Mouse (Mus musculus) spleen, postnatal 4 days (tissue): ENCODE measurements around the gene Ccdc122.
A peak's percentile ranks its signal among the peaks of the same experiment; 100 is the strongest.
"Not testable (repeated sequence)": the region's sequence is repeated elsewhere in the genome, so short reads cannot be mapped to it uniquely, and the experiment has no call there.

Experiments used
- DNase-seq, 2 experiments: peaks; one replicate each; pipeline ENCODE4 v3.0.0; 2022; ENCODE audit warnings: low spot score in 2 of 2

Ccdc122 gene

DNA sequence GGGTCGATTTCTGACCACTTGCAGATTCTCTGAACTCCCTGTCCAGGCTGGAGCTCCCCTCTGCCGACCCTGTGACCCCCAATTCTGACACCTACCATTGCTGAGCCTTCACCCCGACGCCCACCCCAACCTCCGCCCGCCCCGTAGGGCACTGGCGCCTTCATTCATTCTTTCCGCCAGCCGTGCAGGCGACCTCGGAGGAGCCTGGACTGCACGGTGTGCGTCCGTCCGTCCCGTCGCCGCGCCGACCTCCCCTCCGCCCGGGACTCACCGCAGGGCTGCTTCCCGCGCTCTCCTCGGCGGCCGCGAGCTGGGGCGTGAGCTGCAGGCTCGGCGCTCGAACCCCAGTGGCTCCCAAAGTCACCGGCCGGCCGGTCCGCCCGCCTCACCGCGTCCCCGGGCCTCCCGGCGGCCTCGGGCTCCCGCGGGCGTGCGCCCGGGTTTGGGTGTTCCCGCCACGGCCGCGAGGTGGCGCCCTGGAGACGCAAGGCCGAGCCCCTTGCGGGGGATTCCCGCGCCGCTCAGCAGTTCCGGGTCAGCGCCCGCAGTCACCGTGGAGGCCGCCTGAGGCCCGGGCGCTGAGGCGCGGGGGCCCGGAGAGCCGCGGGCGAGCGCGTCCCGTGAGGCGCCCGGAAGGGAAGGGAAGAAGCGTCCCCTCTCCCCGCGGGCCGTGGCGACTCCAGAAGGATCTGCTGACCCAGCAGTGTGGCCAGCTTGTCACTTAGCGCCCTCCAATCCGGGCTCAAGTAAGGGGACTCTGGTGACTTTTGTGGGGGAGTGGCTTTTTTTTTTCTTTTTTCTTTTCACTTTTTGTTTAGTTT is at the start of gene Ccdc122, which contains the start of gene Lacc1:
Ccdc122 (plus strand) TSS at position 547 of the 821 bp plus-strand sequence.
Lacc1 (minus strand) TSS at position 679 of the 821 bp plus-strand sequence.
- DNase-seq = peak; percentile 83 to 95

DNA sequence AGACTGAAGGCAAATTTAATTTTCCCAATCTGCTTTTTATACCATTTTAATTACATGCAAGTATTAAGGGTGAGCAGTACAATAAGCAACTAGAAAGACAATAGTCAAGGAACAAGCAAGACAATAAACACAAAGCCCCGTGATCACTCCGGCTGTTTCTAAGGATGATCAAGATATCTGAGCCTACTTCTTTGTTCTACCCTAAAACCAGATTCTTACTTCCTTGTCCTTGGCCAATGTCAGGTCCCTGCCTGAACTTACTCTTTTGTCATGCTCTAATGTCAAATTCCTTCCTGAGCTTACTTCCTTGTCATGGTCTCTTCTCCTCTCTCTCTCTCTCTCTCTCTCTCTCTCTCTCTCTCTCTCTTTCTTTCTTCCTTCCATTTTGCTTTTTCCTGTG is 46.2 kb upstream of the Ccdc122 start:
- not testable (repeated sequence) for DNase-seq

DNA sequence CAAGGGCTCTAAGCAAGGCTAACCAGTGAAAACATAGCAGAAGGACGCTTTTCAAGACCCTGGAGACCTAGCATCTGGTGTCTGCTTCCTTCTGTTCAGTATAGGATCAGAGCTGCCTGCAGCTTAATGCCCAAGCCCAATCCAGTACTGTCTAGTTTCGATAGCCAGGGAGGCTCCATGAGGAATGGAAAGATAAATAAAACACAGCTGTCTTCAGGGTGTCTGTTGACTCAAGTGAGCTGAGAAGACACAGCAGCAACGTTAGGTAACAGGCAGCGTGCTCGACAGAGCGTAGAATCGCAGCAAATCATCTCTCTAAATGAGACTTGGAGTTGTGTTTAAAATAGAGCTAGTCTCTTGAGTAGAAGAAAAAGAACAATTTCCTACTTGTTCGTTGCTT is 31.8 kb upstream of the Ccdc122 start:
- no peak for DNase-seq

DNA sequence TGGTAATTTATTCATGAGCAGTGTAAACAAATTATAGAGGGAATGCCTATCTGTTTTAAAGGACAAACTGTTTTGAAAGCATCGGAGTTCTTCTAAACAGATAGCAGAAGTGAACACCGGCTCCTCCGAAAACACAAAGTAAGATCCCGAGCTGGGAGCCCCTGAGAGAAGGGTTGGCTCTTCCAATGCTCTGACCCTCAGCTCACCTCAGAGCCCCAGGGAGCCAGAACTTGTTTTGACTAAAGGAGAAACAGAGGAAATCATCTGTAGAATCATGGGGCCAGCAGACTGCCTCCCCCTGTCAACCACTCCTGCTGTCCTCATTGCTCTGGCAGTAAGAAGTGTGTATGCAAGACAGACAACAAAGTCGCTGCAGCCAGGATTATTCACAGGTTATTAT is 31.0 kb upstream of the Ccdc122 start:
- DNase-seq = no peak

DNA sequence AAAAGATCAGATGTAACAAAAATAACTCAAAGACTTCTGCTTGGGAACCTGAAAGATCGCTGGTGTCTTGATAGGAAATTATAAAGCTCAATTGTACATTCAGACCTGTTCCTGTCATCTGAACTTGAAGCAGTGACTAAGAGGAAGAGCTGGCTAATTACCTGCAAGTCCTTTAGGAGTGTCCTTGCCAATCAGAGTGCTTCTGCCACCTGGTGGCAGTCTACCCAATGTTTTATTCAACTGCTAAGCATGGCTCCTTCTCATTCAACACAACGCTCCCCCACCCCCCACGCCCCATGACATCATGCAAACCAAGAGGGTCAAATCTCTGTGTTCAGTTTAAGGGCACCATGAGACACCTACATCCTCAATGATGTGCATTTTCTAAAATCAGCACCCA is 28.3 kb upstream of the Ccdc122 start:
- DNase-seq = peak; percentile 22 to 66

DNA sequence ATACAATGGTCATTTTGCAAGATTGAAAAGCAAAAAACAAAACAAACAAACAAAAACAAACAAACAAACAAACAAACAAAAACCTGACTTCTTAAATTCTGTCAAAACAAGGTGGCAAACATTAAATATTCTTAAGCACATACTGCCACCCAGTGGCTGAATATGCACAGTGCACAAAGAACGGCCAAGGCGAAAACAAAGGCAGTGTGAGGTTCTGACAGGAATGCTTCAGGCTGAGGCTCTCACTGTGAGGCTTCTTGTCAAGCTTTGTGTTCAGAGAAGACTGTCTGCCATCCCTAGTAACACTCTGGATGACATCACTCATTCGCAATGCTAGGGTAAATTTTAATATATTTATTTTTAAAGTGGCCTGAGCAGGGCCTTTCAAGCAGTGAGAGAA is 24.8 kb upstream of the Ccdc122 start:
- peak; percentile 30 to 70 for DNase-seq

DNA sequence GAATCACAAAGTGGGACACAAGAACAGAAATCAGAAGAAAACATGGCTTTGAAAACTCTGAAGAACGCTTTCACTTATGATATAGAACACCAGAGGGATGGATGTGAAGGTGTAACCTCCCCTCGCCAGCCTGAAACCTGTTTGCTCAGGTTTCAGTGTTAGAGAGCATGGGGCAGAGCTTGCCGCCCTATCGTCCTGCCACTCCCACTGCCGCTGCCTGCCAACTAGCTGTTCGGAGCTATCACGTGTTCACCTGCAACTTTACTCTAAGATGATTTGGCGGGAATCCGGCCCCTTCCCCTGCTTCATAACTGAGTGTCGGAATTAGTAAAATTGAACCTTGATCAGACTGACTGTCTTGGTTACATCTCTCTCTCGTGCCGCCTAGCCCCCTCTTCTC is 19.8 kb upstream of the Ccdc122 start:
- not testable (repeated sequence) for DNase-seq

DNA sequence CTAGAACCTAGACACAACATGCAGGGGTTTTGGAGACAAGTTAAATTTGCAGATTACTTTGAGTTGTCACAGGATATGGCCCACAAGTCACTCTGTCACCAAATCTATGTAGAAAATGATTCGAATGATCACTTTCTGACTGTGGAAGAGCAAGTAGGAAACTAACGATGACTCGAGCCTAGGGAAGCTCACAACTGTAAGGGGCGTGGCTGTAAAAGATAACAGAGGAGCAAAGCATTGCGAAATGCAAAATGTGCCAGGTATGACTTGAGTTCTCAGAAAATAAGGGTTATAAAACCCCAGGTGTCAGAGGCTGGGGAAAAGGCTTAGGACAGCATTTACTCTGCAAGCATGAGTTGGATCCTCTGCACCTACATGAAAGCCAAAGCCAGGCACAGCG is 19.4 kb upstream of the Ccdc122 start:
- DNase-seq = no peak

DNA sequence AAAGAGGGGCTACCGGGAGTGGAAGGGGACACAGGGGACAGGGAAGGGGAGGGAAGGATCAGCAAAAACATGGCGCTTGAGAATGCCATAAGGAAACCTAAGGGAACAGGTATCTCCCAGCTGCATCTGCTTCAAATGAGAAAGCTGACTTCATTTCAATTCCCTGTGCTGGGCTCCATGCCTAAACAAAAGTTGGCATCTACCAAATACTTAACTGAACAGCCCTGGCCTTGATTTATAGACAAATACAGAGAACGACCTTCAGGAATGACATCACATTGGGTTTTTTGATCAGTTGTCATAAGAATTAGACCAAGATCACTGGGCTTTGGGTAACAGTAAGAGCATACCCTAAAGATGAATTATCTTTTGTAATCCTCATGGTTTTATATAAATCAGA is 12.1 kb upstream of the Ccdc122 start:
- no peak for DNase-seq

DNA sequence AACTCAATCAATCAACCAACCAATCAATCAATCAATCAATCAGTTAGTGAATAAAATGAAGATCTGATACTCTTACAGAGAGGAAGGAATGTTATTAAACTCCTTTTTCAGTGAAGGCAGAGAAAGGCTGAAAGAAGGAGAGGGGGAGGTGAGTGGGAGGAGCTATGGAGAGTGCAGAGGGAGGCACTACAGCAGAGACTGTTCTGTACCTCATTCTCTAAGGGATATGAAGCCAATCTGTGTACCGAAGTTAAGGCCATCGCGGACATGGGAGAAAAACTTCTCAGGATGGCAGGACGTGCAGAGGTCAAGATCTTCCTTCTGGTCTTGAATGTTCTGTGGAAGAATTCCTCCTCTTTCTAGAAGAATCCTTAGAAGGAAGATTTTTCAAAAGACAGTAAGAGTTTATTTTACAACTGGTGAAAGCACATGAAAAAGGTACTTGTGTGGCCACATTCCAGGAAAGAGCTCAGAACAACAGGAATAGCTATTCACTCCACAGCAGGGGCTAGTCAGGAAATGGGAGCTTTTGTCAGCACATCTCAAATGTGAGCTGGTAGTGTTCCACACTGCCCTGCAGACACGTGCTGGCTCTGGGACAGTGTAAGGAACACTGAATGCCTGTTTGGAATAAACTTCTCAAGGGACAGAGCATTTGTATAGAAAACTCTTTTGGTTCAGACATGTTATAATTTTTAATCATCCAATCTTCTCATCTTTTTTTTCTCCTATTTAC is 7.1 kb upstream of the Ccdc122 start:
- DNase-seq = no peak

DNA sequence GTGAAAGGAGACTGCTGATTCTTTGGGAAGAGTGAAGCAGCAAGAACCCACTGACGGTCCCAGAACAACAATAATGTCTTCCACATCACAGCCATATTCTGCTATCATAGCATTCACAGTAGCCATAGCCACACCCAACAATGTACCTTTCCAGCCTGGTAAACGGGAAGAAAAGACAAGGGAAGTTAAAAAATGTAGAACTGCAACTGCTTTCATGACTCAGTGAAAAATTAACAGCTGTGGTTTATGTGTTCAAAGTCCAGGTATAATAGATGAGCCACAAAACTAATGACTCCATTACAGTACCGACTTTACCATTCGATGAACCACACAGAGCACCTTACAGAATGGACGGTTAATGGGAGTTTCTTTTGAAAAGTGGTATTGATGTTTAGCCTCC is 5.8 kb upstream of the Ccdc122 start:
- DNase-seq = no peak

DNA sequence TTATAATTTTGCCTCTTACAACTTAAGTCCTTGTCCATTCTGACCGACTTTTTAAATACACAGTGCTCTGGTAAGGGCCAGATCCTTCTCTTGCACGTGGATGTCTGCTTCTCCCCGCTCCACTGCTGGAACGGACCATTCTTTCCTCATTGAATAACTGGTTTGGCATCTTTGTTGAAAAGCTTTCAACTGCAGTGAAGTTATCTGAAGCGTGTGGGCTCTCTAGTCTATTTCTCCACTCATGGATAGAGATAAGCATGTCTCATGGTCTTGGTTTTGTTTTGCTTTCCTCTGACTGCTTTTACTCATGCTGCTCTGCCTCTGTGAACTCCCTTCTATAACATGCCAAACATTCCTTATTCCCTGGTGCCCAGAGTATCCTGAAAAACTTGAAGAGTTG is 4.1 kb upstream of the Ccdc122 start:
- no peak for DNase-seq

DNA sequence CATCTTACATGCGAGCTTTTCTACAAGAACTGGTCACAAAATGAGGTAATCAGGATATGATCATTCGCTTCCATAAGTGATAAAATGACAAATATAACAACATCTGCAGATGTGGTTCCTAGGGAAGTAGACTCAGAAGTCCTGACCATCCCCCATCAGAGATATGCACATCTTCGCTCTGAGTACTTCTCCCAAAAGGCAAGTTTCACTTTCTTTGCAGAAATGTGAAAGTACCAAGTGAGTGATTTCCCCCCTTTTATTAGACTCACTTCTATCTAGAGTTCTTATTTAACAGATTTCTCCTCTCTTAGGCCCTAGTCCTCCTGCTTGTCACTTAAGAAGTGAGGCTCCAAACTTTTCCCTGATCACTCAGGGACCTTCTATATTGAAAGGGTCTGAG is 3.2 kb upstream of the Ccdc122 start:
- no peak for DNase-seq

DNA sequence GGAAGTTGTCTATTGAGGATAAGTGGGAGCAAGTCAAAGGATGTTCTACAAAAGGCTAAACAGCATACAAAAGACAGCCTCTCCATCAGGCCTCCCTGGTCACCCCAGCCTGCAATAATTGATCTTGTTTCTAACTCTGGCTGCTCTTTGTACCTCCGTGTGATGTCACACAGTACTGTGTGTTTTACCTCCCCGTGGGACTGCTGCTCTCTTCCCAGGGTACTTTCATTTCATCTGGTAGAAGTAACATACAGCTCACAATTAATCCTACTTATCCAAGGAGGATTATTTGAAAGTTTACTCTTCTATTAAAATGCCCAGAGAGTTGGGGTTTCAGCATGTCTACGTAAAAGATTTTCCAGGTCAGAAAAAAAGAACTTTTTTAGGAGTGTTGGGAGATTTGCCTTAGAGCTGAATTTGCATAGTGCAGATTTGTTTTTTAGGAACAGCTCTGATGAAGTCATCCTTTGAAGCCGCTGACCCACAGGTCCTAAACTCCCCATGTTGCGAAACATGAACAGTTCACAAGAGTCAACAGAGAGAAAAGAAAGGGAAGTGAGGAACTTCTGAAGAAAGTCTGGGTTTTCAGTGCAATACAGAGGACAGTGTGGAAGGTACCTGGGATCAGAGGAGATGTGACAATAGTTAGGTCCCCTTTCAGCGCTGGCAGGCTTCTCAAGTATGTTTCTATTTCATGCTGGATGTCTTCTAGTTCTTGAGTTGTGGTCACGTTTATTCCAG is 2.2 kb upstream of the Ccdc122 start:
- no peak for DNase-seq

DNA sequence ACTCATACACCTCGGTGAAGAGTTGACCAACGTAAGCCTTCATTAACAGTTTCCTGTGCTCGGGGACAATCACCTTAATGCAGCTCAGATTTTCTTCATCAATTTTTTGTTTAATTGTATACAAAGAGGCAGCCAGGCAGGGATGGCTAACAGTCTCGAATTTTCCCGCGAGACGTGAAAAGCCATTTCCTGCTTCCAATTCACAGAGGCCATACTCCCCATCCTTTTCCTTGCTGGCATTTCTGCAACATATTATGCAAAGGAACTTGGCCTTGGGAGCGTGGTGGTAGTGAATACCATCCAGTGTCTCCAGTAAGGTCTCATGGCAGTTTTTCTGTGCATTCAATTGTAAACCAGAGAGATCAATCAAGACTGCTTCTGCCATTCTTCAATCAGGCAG is 1.6 kb upstream of the Ccdc122 start:
- DNase-seq = no peak

DNA sequence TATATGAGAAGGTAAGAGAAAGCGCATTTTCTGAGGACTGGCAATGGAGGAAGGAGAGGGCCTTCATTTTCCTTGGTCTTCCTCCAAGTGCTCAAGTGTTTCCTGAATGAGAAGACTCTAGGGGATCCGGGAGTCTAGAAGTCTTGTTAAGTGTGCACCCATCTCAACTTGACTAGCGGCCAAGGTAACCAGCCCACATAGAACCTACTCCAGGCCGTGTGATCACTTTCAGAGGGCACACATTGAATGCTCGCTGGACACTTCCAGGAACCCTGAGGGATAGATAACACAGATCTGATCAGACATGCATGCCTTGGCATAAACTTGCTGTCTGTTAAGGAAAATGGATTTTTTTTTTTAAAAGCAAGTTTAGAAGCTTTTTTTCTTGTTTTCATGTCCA is 758 bp downstream of the Ccdc122 start:
- DNase-seq = no peak

DNA sequence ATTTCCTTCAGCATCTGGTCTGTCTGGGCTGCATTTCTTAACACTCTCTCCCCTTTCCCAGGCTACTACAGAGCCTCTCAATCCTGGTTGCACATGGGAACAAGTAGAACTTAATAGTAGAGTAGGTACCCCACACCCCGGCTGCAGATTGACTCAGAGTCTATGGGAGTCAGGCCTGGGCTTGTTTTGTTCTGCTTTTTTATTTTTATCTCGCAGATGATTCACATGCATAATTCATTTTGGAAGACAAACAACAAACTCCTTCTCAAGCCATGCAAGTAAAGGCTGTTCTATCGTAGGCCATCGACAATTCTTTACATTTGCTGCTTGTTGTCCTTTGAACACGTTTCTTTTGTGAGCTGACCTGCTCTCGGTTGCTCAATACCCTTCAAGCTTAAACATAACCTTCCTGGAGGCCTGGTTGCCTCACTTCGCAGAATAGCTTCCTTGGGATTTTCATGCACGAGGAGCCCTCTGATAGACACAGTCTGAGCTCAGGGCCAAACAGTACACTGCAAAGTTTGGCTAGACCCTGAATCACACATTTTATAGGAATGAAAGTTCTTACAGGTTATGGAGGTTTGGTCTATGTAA is 1.4 kb downstream of the Ccdc122 start:
- DNase-seq = no peak

DNA sequence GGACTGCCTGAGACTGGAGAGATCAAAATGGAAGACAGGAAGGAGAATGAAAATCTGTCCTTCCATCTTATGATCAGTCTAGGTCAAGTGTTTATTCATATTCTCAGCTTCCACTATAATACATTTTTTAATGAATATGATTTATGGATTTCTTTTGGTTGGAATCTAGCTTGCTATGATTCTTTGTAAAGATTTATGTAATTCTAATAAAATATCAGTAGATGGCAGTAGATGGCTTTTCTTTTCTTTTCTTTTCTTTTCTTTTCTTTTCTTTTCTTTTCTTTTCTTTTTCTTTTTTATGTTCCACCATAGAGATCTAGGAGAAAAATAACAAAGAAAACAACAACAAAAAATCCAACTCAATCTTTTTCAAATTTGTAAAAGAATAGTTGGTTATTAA is 16.7 kb downstream of the Ccdc122 start:
- DNase-seq = no peak

DNA sequence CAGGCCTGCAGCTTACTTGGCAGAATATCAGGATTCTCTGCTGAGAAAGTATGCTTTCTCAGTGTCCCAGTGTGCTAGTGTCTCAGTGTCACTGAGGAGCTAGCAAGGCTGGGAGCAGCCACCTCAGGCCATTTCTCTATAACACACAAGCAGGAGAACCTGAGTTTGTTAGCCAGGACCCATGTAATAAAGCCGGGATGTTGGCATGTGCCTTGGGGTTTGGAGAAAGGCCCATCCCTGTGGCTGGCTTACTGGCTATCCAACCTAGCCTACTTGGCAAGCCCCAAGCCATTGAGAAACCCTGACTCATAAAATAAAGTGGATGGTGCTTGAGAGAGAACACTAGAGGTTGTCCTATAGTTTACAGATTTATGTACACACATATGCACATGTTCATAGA is 32.8 kb downstream of the Ccdc122 start:
- no peak for DNase-seq

DNA sequence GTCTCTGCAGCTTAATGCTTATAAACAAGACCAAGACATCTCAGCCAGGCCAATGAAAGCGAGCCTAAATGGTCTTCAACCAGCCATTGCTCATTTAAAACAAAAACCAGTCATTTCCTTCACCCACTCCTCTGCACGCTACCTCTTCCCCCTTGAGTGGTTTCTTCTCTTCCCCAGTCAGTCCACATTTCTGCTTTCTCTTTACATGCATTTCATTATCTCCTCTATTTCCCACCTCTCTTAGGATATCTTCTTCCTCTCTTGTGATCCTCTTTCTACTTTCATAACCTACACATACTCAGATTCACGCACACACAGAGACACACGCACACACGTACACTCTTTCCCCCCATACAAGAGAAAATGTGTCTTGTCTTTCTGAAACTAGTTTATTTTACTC is 44.7 kb downstream of the Ccdc122 start:
- DNase-seq = no peak

DNA sequence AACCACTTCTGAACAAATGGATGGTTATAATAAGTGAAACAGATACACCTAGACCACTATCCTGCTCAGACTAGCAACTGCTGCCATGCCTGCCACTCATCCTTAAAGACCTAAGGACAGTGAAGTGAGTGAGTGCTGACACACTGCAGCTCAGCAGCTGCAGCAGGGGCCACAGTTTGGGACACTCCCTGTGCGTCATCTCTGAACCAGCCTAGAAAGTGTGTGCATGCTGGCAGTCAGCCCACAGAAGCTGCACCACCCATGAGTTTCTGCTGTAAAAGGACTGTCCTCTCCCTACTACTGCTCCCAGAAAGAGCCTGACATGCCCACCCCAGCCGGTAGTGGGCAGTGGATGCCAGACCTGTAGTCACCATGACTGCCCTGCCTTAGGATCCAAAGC is 63.7 kb downstream of the Ccdc122 start:
- no peak for DNase-seq

DNA sequence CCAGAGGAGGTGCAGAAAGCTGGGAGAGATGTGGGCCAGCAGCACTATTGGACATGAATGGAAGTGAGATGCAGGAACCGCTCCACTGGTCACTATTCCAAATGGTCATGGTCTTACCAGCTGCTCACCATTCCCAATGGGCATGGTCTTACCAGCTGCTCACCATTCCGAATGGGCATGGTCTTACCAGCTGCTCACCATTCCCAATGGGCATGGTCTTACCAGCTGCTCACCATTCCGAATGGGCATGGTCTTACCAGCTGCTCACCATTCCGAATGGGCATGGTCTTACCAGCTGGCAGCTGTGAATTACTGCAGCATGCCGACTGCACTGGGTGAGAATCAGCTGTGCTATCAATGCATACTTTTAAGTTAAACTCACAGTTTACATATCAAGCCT is 74.0 kb downstream of the Ccdc122 start:
- not testable (repeated sequence) for DNase-seq
